Mouse (Mus musculus): ENCODE data around the gene Proser3.

Gene Proser3

GRCm38 (mm10) chr7:30490251-30490956, 61.7 kb downstream of the Proser3 start:
- no peak for DNase-seq (ENCODE audit: low spot score)

Measured in urinary bladder, postnatal 10 days (tissue).